Mouse (Mus musculus): Measurements from ENCODE around the gene Mapk14.

DNA sequence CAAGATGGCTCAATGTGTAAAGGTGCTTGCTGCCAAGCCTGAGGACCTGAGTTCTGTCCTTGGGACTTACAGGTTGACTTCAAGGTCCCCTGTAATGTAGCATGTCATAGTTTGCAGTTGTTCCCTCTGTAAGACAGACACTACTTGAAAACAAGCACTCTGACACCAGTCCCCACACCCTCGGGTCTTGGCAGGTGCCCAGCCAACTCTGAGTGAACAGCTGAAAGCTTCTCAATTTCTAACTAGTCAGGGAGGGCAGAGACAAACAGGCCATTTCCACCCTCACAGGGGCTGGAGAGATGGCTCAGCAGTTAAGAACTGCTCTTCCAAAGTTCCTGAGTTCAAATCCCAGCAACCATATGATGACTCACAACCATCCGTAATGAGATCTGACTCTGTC lies 66.3 kb downstream of the Mapk14 start:
- no peak for TF ChIP-seq CTCF (IDR thresholded peaks at IDR 0.05; ENCODE audit: insufficient read depth, low read depth, low read length)
- no peak for TF ChIP-seq POLR2A (IDR thresholded peaks at IDR 0.05; ENCODE audit: insufficient read depth, low read depth, low read length)
